Mouse (Mus musculus) NIH3T3 (cell line): ENCODE data around the gene Lhfpl2.

Experiments used
- DNase-seq: peaks from one replicate; pipeline ENCODE4 v3.0.0-alpha.2; 2012; ENCODE audit warnings: low read depth

Gene Lhfpl2

GRCm38 (mm10) chr13:94098369-94099084 is 40.9 kb downstream of the Lhfpl2 start:
- peak; percentile 49 for DNase-seq

DNA sequence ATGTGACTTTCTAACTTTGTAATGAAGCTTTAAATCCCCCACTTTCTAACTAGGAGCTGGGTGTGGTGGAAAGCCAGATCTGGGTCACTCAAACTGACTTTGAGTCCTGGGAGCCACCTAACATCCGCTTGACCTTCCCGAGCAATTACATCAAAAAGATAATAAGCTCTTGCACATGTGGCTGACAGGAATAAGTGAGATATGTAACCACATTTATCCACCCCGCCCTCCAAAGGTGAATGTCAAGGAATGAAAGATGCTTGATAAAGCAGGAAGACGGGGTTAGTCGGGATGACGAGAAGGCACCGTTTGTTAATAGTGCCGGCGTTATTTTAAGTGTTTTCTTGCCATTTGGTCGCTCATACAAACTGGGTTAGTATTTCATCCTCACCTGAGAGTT is 41.5 kb downstream of the Lhfpl2 start:
- no peak for DNase-seq

- DNase-seq: no peak
These were observed 42.8 kb downstream of the Lhfpl2 start for GRCm38 (mm10) chr13:94100361-94100760.

- no peak for DNase-seq
These were observed 43.5 kb downstream of the Lhfpl2 start for GRCm38 (mm10) chr13:94101020-94101571.

GRCm38 (mm10) chr13:94104866-94105475 is 47.4 kb downstream of the Lhfpl2 start:
- no peak for DNase-seq

- DNase-seq: no peak
These were observed 48.8 kb downstream of the Lhfpl2 start for GRCm38 (mm10) chr13:94106431-94106830.

DNA sequence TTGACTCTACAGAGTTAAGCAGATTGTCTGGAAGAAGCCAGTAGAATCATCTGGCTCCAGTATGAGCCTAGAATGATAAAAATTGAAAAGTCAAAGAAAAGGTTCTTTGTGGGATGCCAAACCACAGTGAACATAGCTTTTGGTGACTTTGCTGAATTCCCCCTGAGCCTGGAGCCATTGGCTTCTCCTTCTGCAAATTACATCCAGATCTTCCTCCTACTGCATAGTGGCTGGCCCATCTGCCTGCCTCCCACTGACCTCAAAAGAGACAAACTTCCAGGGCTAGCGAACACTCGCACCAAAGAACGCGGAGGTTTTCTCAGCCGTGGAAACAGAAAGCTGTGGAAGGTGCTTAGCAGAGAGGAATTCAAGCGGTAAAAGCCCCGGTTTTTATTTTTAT is 49.4 kb downstream of the Lhfpl2 start:
- no peak for DNase-seq

- DNase-seq: no peak
These were observed 53.0 kb downstream of the Lhfpl2 start for GRCm38 (mm10) chr13:94110556-94110955.

GRCm38 (mm10) chr13:94115476-94115875 is 57.9 kb downstream of the Lhfpl2 start:
- DNase-seq: peak; percentile 30

DNA sequence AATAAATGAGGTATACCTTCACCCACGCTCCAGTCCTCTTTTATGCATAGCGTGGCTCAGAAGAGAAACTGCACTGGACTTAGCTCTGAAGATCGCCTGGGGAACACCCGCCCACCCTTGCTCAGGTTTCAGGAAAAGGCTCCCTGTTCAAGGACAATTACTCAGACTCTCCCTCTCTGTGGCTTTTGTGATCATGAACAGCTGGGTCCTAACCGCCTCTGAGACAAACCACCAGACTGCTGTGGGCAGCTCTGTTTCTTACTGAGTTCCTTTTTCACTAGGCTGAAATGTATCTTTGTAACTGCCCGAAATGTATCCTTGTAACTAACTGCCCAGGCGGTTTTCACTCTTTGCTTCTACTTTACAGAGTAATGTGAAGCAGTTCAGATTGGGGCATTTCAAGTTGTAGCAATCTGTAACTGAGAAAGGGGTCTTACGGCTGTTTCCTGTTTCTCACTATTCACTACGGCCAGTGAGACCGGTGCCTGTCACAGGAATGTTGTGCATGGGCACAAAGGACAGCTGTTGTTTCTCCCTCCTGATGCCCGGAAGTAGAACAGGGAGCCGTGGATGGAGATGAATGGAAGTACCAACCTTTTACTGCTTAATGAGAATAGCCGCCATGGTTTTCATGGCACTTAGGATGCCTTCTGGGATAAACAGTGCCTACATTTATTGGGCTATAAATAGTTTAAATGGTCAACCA is 59.3 kb downstream of the Lhfpl2 start:
- DNase-seq: no peak

GRCm38 (mm10) chr13:94117522-94117921 is 59.9 kb downstream of the Lhfpl2 start:
- no peak for DNase-seq

GRCm38 (mm10) chr13:94118091-94118490 is 60.5 kb downstream of the Lhfpl2 start:
- DNase-seq: no peak

- DNase-seq: no peak
These were observed 61.7 kb downstream of the Lhfpl2 start for GRCm38 (mm10) chr13:94119309-94119708.

DNA sequence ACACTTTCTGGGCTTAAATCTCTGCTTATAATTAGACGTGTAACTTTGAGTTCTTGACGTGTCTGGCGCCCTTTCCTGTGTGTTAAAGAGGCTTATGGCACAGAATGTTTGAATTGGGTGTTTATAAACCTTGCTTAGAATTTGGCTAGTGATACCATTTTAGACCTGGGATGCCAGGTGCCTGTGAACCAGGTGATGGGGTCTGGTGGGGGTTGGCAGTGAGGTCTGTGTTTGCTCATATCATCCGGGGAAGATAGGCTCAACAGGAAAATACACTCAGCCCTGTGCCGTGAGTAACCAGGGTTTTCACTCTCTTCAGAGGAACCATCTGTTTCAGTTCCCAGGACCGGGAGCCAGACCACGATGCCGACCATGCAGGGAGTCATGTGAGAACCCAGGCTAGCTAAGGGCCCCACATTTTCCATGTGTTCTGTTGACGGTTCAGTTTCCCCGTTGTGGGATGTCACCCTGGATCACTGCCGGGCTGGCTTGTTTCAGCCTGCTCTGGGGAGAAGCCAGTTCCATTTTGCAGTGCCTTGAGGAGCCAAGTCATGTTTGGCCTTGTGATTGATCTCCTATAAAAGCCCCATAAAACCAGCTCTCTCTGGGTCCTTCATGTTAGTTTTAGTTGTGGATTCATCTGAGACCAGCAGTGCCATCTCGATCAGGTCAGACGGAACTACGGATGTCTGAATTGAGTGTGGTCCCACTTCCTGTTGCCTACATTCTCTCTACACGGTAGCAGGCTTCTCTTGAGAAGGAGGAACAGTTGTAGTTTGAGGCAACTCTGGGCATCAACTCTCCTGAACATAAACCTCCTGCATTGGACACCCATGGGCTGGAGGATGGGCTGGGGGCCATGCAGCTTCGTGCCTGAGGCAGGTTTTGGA is 65.4 kb downstream of the Lhfpl2 start:
- no peak for DNase-seq

DNA sequence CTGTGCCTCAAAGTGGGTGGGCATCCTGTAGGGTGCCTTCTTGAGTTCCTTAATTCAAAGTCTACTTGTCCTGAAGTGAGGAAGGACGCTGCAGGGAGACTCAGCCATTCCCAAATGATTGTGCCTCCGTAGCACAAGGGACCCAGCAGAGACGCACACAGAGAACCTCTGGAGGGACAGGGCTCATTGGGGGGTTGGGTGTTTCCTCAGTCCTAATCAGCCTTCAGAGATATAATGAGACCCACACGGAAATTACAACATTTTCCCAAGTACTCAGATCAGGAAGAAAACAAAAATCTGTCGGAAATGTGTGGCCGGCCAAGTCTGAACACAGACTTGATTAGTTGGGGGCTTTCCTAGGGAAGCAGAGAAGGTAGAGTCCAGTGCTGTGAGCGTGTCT is 72.8 kb downstream of the Lhfpl2 start:
- DNase-seq: no peak

- DNase-seq: no peak
These were observed 73.5 kb downstream of the Lhfpl2 start for GRCm38 (mm10) chr13:94131135-94131534.

- DNase-seq: peak; percentile 84
These were observed 74.8 kb downstream of the Lhfpl2 start for GRCm38 (mm10) chr13:94132187-94132995.

DNA sequence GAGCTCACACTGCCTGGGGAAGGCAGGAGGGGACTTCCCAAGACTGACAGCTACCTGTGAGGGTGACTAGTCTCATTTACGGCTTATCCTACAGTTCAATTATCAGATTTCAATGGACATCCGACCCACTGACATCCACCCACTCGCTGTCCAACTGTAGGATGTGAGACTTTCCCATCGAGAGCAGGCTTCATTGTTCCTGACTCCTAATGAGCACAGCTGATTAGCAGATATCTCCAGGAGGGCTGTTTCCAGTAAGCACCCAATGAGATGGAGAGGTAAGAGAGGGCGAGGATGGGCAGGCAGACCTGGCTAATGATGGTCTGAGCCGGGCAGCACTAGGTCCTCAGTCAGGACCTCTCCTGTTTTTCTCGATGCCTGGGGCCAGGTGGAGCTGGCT is 77.0 kb downstream of the Lhfpl2 start:
- no peak for DNase-seq

- DNase-seq: peak; percentile 22
These were observed 77.6 kb downstream of the Lhfpl2 start for GRCm38 (mm10) chr13:94135180-94135579.

DNA sequence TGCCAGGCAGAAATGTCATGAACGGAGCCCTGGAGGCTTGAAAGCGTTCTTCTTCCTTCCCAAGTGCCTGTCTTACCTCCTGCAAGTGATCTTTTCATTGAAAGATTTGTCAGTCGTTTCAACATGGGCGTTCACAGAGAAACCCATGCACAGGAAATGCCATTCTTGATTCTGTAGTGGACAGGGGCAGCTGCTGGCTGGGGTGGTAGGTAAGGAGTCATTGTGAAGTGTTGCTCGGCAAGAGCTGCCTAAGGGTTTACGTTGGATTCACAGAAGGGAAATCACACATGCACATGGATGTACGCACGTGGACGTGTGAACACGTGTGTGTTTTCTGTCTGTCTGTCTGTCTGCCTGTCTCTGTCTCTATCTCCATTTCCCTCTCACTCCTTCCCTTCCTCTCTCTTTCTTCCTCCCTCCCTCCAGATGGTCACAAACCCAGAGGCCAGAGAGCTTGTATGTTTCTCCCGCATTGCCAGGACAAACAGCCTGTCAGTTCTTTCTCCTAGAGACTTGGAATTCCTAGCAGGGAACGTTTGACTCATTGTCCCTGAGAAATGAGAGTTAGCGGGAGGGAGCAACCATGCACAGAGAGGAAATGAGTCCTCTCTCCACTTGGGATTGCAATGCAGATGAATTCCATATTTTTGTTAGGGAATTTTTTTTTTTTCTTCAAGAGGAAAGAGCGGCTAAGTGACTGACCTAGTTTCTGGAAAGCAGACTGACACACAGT is 82.3 kb downstream of the Lhfpl2 start:
- DNase-seq: peak; percentile 79
